ENCODE assay signal across 28 mouse cellular contexts in the genomic region with DNA sequence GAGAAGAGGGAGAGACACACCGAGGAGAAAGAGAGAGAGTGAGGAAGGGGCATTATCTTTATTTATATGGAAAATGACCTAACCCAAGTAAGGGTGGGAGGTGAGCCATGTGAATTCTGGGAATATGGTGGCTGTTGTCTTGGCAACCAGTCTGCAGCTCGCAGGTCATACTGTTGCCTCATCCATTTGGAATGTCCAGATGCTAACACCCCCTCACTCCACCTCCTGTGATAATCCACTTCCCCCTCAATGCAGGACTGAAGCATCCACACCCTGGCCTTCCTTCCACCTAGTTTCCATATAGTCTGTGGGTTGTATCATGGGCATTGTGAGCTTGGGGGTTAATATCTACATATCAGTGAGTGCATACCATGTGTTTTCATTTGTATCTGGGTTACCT. TPM values are rescaled to one million over a fixed set of nuclear protein-coding genes. Genes with fewer than 3 reads are reported as not detected.
DNase-seq lines count a peak whose midpoint lies in the region; ATAC-seq and TF ChIP-seq lines count a peak whose summit lies in the region.
"Had no signal": no experiment of that assay in that cellular context is flagged by ENCODE, and none has a peak within 500 bp of the region (broad histone marks: within the 10 kb centered on the region; RNA-seq: fewer than 3 reads in every experiment).

No protein-coding gene starts in this region.

- H3K36me3 ChIP-seq in heart, embryonic 12.5 days, result no peaks in the 10 kb centered on the region
- no peaks in the 10 kb centered on the region for H3K36me3 ChIP-seq in heart, embryonic 11.5 days (ENCODE audit: control insufficient read depth, insufficient read depth, low read length)
- no peaks in the 10 kb centered on the region for H3K36me3 ChIP-seq in testis, adult 2 months (ENCODE audit: control insufficient read depth, insufficient read depth, low read length)
- H3K36me3 ChIP-seq in limb, embryonic 10.5 days, result no peaks in the 10 kb centered on the region
- H3K36me3 ChIP-seq: embryonic facial prominence, embryonic 10.5 days; embryonic facial prominence, embryonic 12.5 days; forebrain, embryonic 10.5 days; forebrain, embryonic 12.5 days; G1E had no signal

- H3K9ac ChIP-seq in heart, embryonic 12.5 days, result no peak overlapping the region
- no peak overlapping the region for H3K9ac ChIP-seq in heart, embryonic 11.5 days (ENCODE audit: low read depth, low read length)
- H3K9ac ChIP-seq: embryonic facial prominence, embryonic 12.5 days; forebrain, embryonic 12.5 days had no signal

- no peak overlapping the region for H3K4me2 ChIP-seq in heart, embryonic 12.5 days
- no peak overlapping the region for H3K4me2 ChIP-seq in heart, embryonic 11.5 days
- H3K4me2 ChIP-seq: embryonic facial prominence, embryonic 12.5 days; forebrain, embryonic 12.5 days had no signal

- no peaks in the 10 kb centered on the region for H3K9me3 ChIP-seq in heart, embryonic 12.5 days (replicated peaks)
- no peaks in the 10 kb centered on the region for H3K9me3 ChIP-seq in heart, embryonic 11.5 days (replicated peaks; ENCODE audit: control insufficient read depth, low read length)
- H3K9me3 ChIP-seq in limb, embryonic 10.5 days (replicated peaks), result no peaks in the 10 kb centered on the region
- H3K9me3 ChIP-seq: embryonic facial prominence, embryonic 10.5 days; embryonic facial prominence, embryonic 12.5 days; forebrain, embryonic 10.5 days; forebrain, embryonic 12.5 days; G1E had no signal

- no peak for DNase-seq in testis, postnatal 10 days (ENCODE audit: low spot score)
- DNase-seq in brain, adult 2 months (ENCODE audit: low read depth, low spot score), result peak; percentile 10
- DNase-seq in limb, embryonic 10.5 days (ENCODE audit: low spot score), result peak; percentile 18
- DNase-seq in left cerebral cortex, adult 11 months (ENCODE audit: low spot score), result no peak
- no peak for DNase-seq in adipocyte (ENCODE audit: low spot score)
- DNase-seq: adrenal gland, adult 2 months; adrenal gland, postnatal 10 days; adrenal gland, postnatal 25 days; B cell, adult 2 months; cerebellum, postnatal 10 days; cerebellum, postnatal 25 days had no signal

- H3K4me3 ChIP-seq in heart, embryonic 12.5 days, result no peak overlapping the region
- no peak overlapping the region for H3K4me3 ChIP-seq in heart, embryonic 11.5 days (ENCODE audit: low read depth, low read length)
- peak overlapping the region; percentile 49 for H3K4me3 ChIP-seq in testis, adult 2 months (ENCODE audit: control insufficient read depth, low read depth, low read length)
- no peak overlapping the region for H3K4me3 ChIP-seq in limb, embryonic 10.5 days
- H3K4me3 ChIP-seq: embryonic facial prominence, embryonic 10.5 days; embryonic facial prominence, embryonic 12.5 days; erythroblast, embryonic 14.5 days; forebrain, embryonic 10.5 days; forebrain, embryonic 12.5 days had no signal

- TF ChIP-seq CTCF in testis, adult 2 months (IDR thresholded peaks at IDR 0.05; ENCODE audit: control insufficient read depth, insufficient read depth, insufficient replicate concordance, low read depth, low read length), result no peak

- ATAC-seq in heart, embryonic 12.5 days (ENCODE audit: insufficient number of reproducible peaks, low FRiP score), result 0 out of 2 replicates have a peak, but pooled peaks have one; percentile 18
- ATAC-seq in heart, embryonic 11.5 days (replicated peaks; ENCODE audit: insufficient number of reproducible peaks, low FRiP score, low TSS enrichment), result no peak
- ATAC-seq: activated CD4-positive, CD25-positive, alpha-beta regulatory T cell, adult 4 months; CD4-positive, CD25-positive, alpha-beta regulatory T cell, adult 4 months; forebrain, embryonic 14.5 days; forebrain, embryonic 16.5 days; Patski had no signal

- H3K27ac ChIP-seq in heart, embryonic 12.5 days (ENCODE audit: poor library complexity, severe bottlenecking), result no peak overlapping the region
- no peak overlapping the region for H3K27ac ChIP-seq in heart, embryonic 11.5 days (ENCODE audit: low read depth, low read length)
- H3K27ac ChIP-seq in testis, adult 2 months (ENCODE audit: control insufficient read depth, insufficient read depth, low read depth, low read length), result no peak overlapping the region
- H3K27ac ChIP-seq in limb, embryonic 10.5 days, result no peak overlapping the region
- H3K27ac ChIP-seq: embryonic facial prominence, embryonic 10.5 days; embryonic facial prominence, embryonic 12.5 days; forebrain, embryonic 10.5 days; forebrain, embryonic 12.5 days had no signal

- 51% methylated on average over 2 of the region's 2 CpGs for WGBS in heart, embryonic 12.5 days
- 53% methylated on average over 2 of the region's 2 CpGs for WGBS in heart, embryonic 11.5 days (ENCODE audit: insufficient replicate concordance)
- WGBS in limb, embryonic 10.5 days, result 68% methylated on average over 2 of the region's 2 CpGs

- no peak for TF ChIP-seq POLR2A in testis, adult 2 months (IDR thresholded peaks at IDR 0.05; ENCODE audit: control insufficient read depth, low read depth, low read length)

- no peaks in the 10 kb centered on the region for H3K27me3 ChIP-seq in heart, embryonic 12.5 days (replicated peaks)
- H3K27me3 ChIP-seq in heart, embryonic 11.5 days (ENCODE audit: control insufficient read depth, insufficient read depth, low read length), result no peaks in the 10 kb centered on the region
- H3K27me3 ChIP-seq in testis, adult 2 months (ENCODE audit: control insufficient read depth, insufficient read depth, low read length), result no peaks in the 10 kb centered on the region
- H3K27me3 ChIP-seq in limb, embryonic 10.5 days (ENCODE audit: low read depth, poor library complexity, severe bottlenecking), result no peaks in the 10 kb centered on the region
- H3K27me3 ChIP-seq: CH12.LX; embryonic facial prominence, embryonic 12.5 days; forebrain, embryonic 12.5 days; Patski had no signal

- H3K4me1 ChIP-seq in heart, embryonic 12.5 days (replicated peaks), result no peaks in the 10 kb centered on the region
- H3K4me1 ChIP-seq in heart, embryonic 11.5 days (ENCODE audit: control insufficient read depth, insufficient read depth, low read length), result no peaks in the 10 kb centered on the region
- no peaks in the 10 kb centered on the region for H3K4me1 ChIP-seq in testis, adult 2 months (ENCODE audit: control insufficient read depth, insufficient read depth, low read length)
- H3K4me1 ChIP-seq in limb, embryonic 10.5 days, result no peaks in the 10 kb centered on the region
- H3K4me1 ChIP-seq: embryonic facial prominence, embryonic 10.5 days; embryonic facial prominence, embryonic 12.5 days; forebrain, embryonic 10.5 days; forebrain, embryonic 12.5 days had no signal

RNA-seq across cellular contexts. Expression of a gene that starts 10.4 kb away (rescaled TPM):
- polyA plus RNA-seq in heart, embryonic 12.5 days (2016; fragmentation: Nextera tagmentation; extraction: Ambion mirVana), result 0.18 and 0.32 TPM in 2 replicates
- polyA plus RNA-seq in heart, embryonic 11.5 days (2014; fragmentation: Nextera tagmentation; extraction: Ambion mirVana), result 0.30 and 0.39 TPM in 2 replicates
- 0.09 and 0.24 TPM in 2 replicates for polyA plus RNA-seq in testis, adult 2 months (2012; rRNA removed)
- polyA plus RNA-seq in limb, embryonic 10.5 days (2016; fragmentation: Nextera tagmentation; extraction: Ambion mirVana), result 0.58 and 0.71 TPM in 2 replicates
- polyA plus RNA-seq: Patski had no signal

RNA-seq across cellular contexts. Expression of a gene that starts 21.2 kb away (rescaled TPM):
- polyA plus RNA-seq in heart, embryonic 12.5 days (2016; fragmentation: Nextera tagmentation; extraction: Ambion mirVana), result not detected in 2 replicates
- not detected in 2 replicates for polyA plus RNA-seq in heart, embryonic 11.5 days (2014; fragmentation: Nextera tagmentation; extraction: Ambion mirVana)
- polyA plus RNA-seq in testis, adult 2 months (2012; rRNA removed), result not detected in 2 replicates
- polyA plus RNA-seq in limb, embryonic 10.5 days (2016; fragmentation: Nextera tagmentation; extraction: Ambion mirVana), result not detected in 2 replicates
- polyA plus RNA-seq: activated CD4-positive, CD25-positive, alpha-beta regulatory T cell, adult 4 months; adrenal gland, adult 2 months; cortical plate, adult 2 months; embryonic facial prominence, embryonic 10.5 days; embryonic facial prominence, embryonic 12.5 days; embryonic facial prominence, embryonic 14.5 days; erythroblast, embryonic 14.5 days; forebrain, embryonic 10.5 days; forebrain, embryonic 12.5 days; forebrain, embryonic 14.5 days; forebrain, embryonic 16.5 days; G1E; Patski had no signal

Comparison
In these comparisons a context has a peak if more than half of its experiments do, and no peak if none do; other contexts are left out.
1. DNase-seq: peak in brain, adult 2 months (single experiment) and limb, embryonic 10.5 days (single experiment); none in testis, postnatal 10 days (single experiment), left cerebral cortex, adult 11 months (single experiment) and adipocyte (single experiment).